Comparison of ENCODE assay signal across 8 mouse cellular contexts in genomic region chr13:42822545-42822944, GRCm38 (mm10).
DNase-seq lines count a peak whose midpoint lies in the region; ATAC-seq lines count a peak whose summit lies in the region.

No protein-coding gene starts in this region.

- no peak overlapping the region for H3K9ac ChIP-seq in heart, embryonic 11.5 days (ENCODE audit: low read depth, low read length)

- peak; percentile 93 for DNase-seq in heart, adult 11 months
- peak; percentile 20 for DNase-seq in gastrocnemius, postnatal 25 days
- peak; percentile 88 for DNase-seq in kidney, adult 18-20 months
- peak; percentile 90 for DNase-seq in limb, embryonic 10.5 days (ENCODE audit: low spot score)
- DNase-seq in naive thymus-derived CD4-positive, alpha-beta T cell, adult 2 months (ENCODE audit: low read depth), result peak; percentile 57
- DNase-seq in spleen, postnatal 14 days (ENCODE audit: low spot score in 2 of 2), result peak; percentile 29 to 66

- H3K36me3 ChIP-seq in heart, embryonic 11.5 days (ENCODE audit: control insufficient read depth, insufficient read depth, low read length), result no peaks in the 10 kb centered on the region
- no peaks in the 10 kb centered on the region for H3K36me3 ChIP-seq in limb, embryonic 10.5 days

- H3K4me3 ChIP-seq in heart, embryonic 11.5 days (ENCODE audit: low read depth, low read length), result no peak overlapping the region
- H3K4me3 ChIP-seq in limb, embryonic 10.5 days, result no peak overlapping the region

- no peaks in the 10 kb centered on the region for H3K9me3 ChIP-seq in heart, embryonic 11.5 days (replicated peaks; ENCODE audit: control insufficient read depth, low read length)
- no peaks in the 10 kb centered on the region for H3K9me3 ChIP-seq in limb, embryonic 10.5 days (replicated peaks)

- no peak overlapping the region for H3K27ac ChIP-seq in heart, embryonic 11.5 days (ENCODE audit: low read depth, low read length)
- no peak overlapping the region for H3K27ac ChIP-seq in limb, embryonic 10.5 days

- WGBS in heart, embryonic 11.5 days (ENCODE audit: insufficient replicate concordance), result 22% methylated on average over 10 of the region's 10 CpGs
- WGBS in limb, embryonic 10.5 days, result 26% methylated on average over 10 of the region's 10 CpGs

- no peaks in the 10 kb centered on the region for H3K4me1 ChIP-seq in heart, embryonic 11.5 days (ENCODE audit: control insufficient read depth, insufficient read depth, low read length)
- no peaks in the 10 kb centered on the region for H3K4me1 ChIP-seq in limb, embryonic 10.5 days

- no peak overlapping the region for H3K4me2 ChIP-seq in heart, embryonic 11.5 days

- no peaks in the 10 kb centered on the region for H3K27me3 ChIP-seq in heart, embryonic 11.5 days (ENCODE audit: control insufficient read depth, insufficient read depth, low read length)
- no peaks in the 10 kb centered on the region for H3K27me3 ChIP-seq in limb, embryonic 10.5 days (ENCODE audit: low read depth, poor library complexity, severe bottlenecking)

- ATAC-seq in heart, embryonic 11.5 days (replicated peaks; ENCODE audit: insufficient number of reproducible peaks, low FRiP score, low TSS enrichment), result no peak
- peak; percentile 74 for ATAC-seq in common myeloid progenitor, adult 5-6 weeks (replicated peaks; ENCODE audit: low read depth, poor library complexity, severe bottlenecking)

Comparison
In these comparisons a context has a peak if more than half of its experiments do, and no peak if none do; other contexts are left out.
1. DNase-seq: peak in every context shown above with its lines; median percentile 93 in heart, adult 11 months; 90 in limb, embryonic 10.5 days; 88 in kidney, adult 18-20 months; 57 in naive thymus-derived CD4-positive, alpha-beta T cell, adult 2 months; 48 in spleen, postnatal 14 days; 20 in gastrocnemius, postnatal 25 days.